Mouse (Mus musculus) ES-E14 (cell line): ENCODE measurements around the gene Gpank1. TPM values are rescaled to one million over a fixed set of nuclear protein-coding genes. Genes with fewer than 3 reads are reported as not detected.

Experiments used
- DNase-seq: peaks from one replicate; pipeline ENCODE4 v3.0.0-alpha.2; 2013; ENCODE audit warnings: low read depth, low spot score
- H3K27ac ChIP-seq: 2 replicates; pipeline ENCODE4 v1.5.1; 2012; ENCODE audit warnings: low read depth, mild to moderate bottlenecking, low read length, moderate library complexity, mixed read lengths; ENCODE audit not compliant: poor library complexity, insufficient read depth, severe bottlenecking
- H3K36me3 ChIP-seq: 2 replicates; pipeline ENCODE4 v1.6.1; 2012; ENCODE audit warnings: mild to moderate bottlenecking, low read length, moderate library complexity, mixed read lengths; ENCODE audit not compliant: control insufficient read depth, poor library complexity, insufficient read depth, severe bottlenecking
- H3K4me1 ChIP-seq, 2 experiments: fragments of 150-350 bp in 1 of 2; sonication (generic) in 1 of 2; 2 replicates each; pipeline ENCODE4 v1.6.1; 2012; ENCODE audit warnings: low read length in 2 of 2, mild to moderate bottlenecking in 1 of 2, mixed read lengths in 1 of 2; ENCODE audit not compliant: control insufficient read depth in 2 of 2, insufficient read depth in 2 of 2, poor library complexity in 1 of 2
- H3K4me3 ChIP-seq, 2 experiments: fragments of 150-350 bp in 1 of 2; sonication (generic) in 1 of 2; 2 replicates each; pipeline ENCODE4 v1.5.1; 2012; ENCODE audit warnings: low read length in 2 of 2, low read depth in 1 of 2, mild to moderate bottlenecking in 1 of 2, mixed read lengths in 1 of 2; ENCODE audit not compliant: insufficient read depth in 1 of 2, poor library complexity in 1 of 2, severe bottlenecking in 1 of 2
- H3K9ac ChIP-seq: 2 replicates; pipeline ENCODE4 v1.6.1; 2012; ENCODE audit warnings: low read depth, mild to moderate bottlenecking, low read length, mixed read lengths; ENCODE audit not compliant: poor library complexity, insufficient read depth, severe bottlenecking
- H3K9me3 ChIP-seq: fragments of 150-350 bp; sonication (generic); 2 replicates; pipeline ENCODE4 v1.6.1; 2012; ENCODE audit warnings: low read depth, mild to moderate bottlenecking, low read length; ENCODE audit not compliant: control insufficient read depth, insufficient read depth
- CHD2 ChIP-seq: IDR thresholded peaks from 2 replicates; pipeline ENCODE4 v1.6.1; 2014; ENCODE audit warnings: mild to moderate bottlenecking, low read depth, low read length, inconsistent platforms
- HCFC1 ChIP-seq: IDR thresholded peaks from 2 replicates; pipeline ENCODE4 v1.6.1; 2012; ENCODE audit warnings: low read length, inconsistent platforms, borderline replicate concordance; ENCODE audit not compliant: insufficient read depth
- MAFK ChIP-seq: IDR thresholded peaks from 2 replicates; pipeline ENCODE4 v1.6.1; 2014; ENCODE audit warnings: mild to moderate bottlenecking, low read depth, low read length, inconsistent platforms; ENCODE audit not compliant: insufficient read depth
- ZC3H11A ChIP-seq: IDR thresholded peaks from 2 replicates; pipeline ENCODE4 v1.6.1; 2012; ENCODE audit warnings: low read depth, mild to moderate bottlenecking, inconsistent platforms, low read length, borderline replicate concordance
- ZNF384 ChIP-seq: IDR thresholded peaks from 2 replicates; pipeline ENCODE4 v1.6.1; 2012; ENCODE audit warnings: low read depth, low read length, inconsistent platforms
- in situ Hi-C, 2 experiments: fragments of 600-800 bp; cut with MboI; formaldehyde crosslinking; loops; one replicate each; pipeline ENCODE4 v1.15.1; 2025; ENCODE audit warnings: low sequenced_read_pairs in 2 of 2, inconsistent platforms in 1 of 2; ENCODE audit not compliant: unreplicated experiment in 2 of 2
- total RNA-seq: library from RNA; depleted of rRNA; stranded (reverse); fragments of 300-350 nt; gene quantifications from 2 replicates; pipeline ENCODE4 v1.2.3, GENCODE M21; 2012

Gpank1 gene
- total RNA-seq, 1 experiment = 31.1 TPM

DNA sequence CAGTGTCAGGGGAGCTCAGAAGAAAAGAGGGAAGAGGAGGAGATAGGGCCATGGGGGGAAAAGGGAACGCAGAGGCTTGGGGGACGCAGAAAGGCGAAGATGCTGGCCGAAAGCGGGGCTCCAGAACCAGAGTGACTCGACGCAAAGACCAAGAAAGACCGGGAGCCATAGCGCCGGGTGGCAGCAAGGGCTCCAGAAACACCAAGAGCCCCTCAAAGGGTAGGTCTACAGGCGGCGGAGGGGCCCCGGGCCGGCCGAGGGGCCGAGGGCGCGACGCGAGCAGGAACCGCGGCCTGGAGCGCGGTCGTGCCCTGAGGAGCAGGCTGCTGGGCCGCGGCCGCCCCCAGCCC is 42.9 kb downstream of the Gpank1 start:
- in situ Hi-C loops = no loop called here
- TF ChIP-seq MAFK = no peak
- no peak for TF ChIP-seq ZC3H11A
- TF ChIP-seq CHD2 = no peak
- no peak for TF ChIP-seq ZNF384
- no peak for TF ChIP-seq HCFC1
- peaks cover 37% of the 10 kb centered on the region for H3K36me3 ChIP-seq
- no peak for DNase-seq
- H3K4me3 ChIP-seq = peak overlapping the region; percentile 98 to 99
- no peaks in the 10 kb centered on the region for H3K9me3 ChIP-seq
- H3K9ac ChIP-seq = peak overlapping the region; percentile 99
- H3K27ac ChIP-seq = peak overlapping the region; percentile 78
- peaks cover 0 to 10% of the 10 kb centered on the region in 2 experiments; a peak in 1 of 4 replicates for H3K4me1 ChIP-seq

DNA sequence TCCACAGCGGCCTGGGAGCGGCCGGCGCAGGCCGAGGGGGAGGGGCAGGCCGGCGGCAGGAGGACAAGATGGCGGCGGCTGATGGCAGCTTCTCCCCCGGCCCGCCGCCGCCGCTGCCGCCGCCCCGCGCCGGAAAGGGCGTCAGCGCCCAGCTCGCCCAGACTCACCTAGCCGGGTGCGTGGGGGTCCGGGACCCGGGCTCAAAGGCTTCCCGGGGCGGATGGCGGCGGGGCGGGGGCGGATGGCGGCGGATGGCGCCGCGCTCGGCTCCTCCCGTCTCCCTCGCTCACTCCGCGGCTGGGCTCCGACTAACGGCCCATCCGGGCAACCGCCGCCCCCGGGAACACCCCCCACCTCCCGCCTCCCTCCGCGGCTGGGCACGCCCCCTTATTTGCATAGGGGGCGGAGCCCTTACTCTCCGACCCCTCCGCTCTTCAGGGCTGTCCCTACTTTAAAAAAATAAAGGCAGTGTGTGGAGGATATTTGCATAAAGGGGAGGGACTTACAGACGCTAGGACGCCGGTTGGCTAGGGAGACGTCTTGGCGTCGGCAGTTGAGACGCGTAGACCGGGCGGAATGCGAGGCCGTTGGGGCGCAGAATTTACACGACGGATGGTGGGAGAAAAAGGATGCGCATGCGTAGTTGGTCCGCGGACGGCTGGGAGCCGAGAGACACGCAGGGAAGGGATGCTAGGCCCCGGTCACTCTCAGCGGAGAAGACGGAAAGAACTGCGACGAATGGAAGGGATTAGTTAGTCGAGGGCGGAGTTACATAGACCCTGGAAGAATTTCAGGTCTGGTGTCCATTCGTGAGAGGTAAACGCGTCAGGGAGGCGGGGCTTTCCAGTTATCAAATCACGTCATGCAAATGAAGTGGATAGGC is 43.6 kb downstream of the Gpank1 start, which contains the start of gene Prrc2a:
TSS of gene Prrc2a (minus strand) at position 330 of the 883 bp plus-strand sequence.
- DNase-seq = peak; percentile 97
- Histone ChIP-seq H3K27ac (peak within 1 kb of the TSS; percentile 99), H3K4me1 (peaks cover 0 to 10% of the 10 kb centered on the region in 2 experiments; a peak in 1 of 4 replicates), H3K9ac (peak within 1 kb of the TSS; percentile 99), H3K9me3 (no peaks in the 10 kb centered on the region), H3K36me3 (peaks cover 31% of the 10 kb centered on the region), H3K4me3 (peak within 1 kb of the TSS; percentile 98 to 99)
- in situ Hi-C loops = loop anchor here (5.0 kb wide), 1 partner anchor 67 kb away; the partner anchor contains the start of gene Atp6v1g2 (in 2 of the 2)
- TF ChIP-seq HCFC1 = peak; percentile 71; the same call in 1 of the 2 replicates
- peak; percentile 94 for TF ChIP-seq ZNF384
- TF ChIP-seq MAFK = no peak

DNA sequence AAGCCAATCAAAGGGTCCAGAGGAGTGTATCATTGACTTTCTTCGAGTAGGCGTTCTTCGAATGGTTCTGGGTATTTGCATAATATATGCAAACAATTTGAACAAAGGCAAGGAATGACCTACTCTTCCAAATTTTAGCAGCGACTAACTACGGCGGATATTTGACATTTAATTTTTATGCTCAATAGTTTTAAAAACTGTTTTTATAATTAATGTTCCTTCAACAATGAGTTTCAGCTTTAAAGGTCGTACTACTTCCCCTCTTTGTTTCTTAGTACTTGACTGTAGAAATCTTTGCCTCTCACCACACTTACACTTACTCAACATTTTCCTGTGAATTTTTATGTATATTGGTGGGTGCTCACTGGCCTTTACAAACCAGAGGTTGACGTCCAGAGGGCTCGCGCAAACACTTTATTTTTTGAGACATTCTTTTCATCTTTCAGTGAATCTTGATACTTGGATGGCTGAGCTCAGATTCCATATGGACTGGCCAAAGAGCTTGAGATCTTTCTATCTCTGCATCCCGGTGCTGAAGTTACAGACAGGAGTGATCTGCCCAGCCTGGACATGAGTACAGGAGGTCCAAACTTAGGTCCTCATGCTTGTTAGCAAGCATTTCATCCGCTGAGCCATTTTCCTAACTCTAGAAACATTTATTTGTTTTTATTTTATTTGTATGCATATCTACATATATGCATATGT is 44.3 kb downstream of the Gpank1 start:
- in situ Hi-C loops = loop anchor here (5.0 kb wide), 1 partner anchor 67 kb away; the partner anchor contains the start of gene Atp6v1g2 (in 2 of the 2)
- H3K27ac ChIP-seq = peak overlapping the region; percentile 99; the same call in 1 of the 2 replicates
- no peak for DNase-seq

DNA sequence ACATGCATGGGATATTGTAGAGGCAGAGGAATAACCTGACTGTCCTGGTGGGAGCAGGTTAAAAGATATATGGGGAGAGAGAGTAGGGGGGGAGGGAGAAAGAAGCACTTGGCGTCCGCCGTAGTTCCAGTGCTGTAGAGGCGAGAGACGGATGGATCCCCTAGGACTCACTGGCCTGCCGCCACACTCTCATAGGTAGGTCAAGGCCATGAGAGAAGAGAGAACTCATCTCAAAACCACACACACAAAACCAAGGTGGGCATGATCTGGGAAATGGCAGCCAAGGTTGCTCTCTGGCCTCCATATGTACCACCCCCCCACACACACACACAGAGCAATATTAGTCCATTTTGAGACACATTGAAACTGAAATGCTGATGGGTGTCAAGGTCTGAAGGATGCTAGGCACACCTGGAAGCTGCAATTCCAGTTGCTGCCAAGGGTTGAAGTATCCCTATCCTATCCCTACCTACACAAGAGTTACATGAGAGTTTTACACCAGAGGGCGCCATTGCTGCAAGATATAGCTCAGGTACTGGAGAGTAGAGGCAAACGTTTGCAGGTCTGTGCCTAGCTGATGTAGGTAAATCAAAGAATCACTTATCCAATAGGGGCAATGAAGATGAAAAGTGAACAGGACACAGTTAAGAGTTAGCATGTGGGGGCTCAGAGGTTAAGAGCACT is 45.2 kb downstream of the Gpank1 start:
- in situ Hi-C loops = loop anchor here (5.0 kb wide), 1 partner anchor 66 kb away; the partner anchor contains the start of gene Atp6v1g2 (in 2 of the 2)
- Histone ChIP-seq H3K27ac (no peak overlapping the region), H3K9ac (no peak overlapping the region)

More for the DNA sequence above, 44.3 kb downstream of the Gpank1 start:
- Histone ChIP-seq H3K9me3 (no peaks in the 10 kb centered on the region), H3K4me1 (peaks cover 0 to 10% of the 10 kb centered on the region in 2 experiments; a peak in 1 of 4 replicates), H3K36me3 (peaks cover 23% of the 10 kb centered on the region), H3K9ac (no peak overlapping the region), H3K4me3 (peak overlapping the region; percentile 78 to 92)
- TF ChIP-seq ZNF384 (no peak), MAFK (no peak), HCFC1 (no peak), ZC3H11A (no peak)

More for the DNA sequence above, 45.2 kb downstream of the Gpank1 start:
- peak; percentile 96 for DNase-seq
- no peaks in the 10 kb centered on the region for H3K9me3 ChIP-seq
- H3K4me1 ChIP-seq = peaks cover 0 to 8% of the 10 kb centered on the region in 2 experiments; a peak in 1 of 4 replicates
- no peak overlapping the region for H3K4me3 ChIP-seq
- TF ChIP-seq HCFC1 (no peak), MAFK (no peak), ZNF384 (no peak), ZC3H11A (peak; percentile 16; the same call in 1 of the 2 replicates), CHD2 (no peak)
- H3K36me3 ChIP-seq = peaks cover 14% of the 10 kb centered on the region
